Mouse (Mus musculus) stomach, embryonic 14.5 days (tissue): ENCODE results near the gene Olfr571. TPM values are rescaled to one million over a fixed set of nuclear protein-coding genes. Genes with fewer than 3 reads are reported as not detected.

Experiments
- ATAC-seq: fragments of 200-750 bp; cut with Nextera tagmentation; 2 replicates; pipeline ENCODE4 v1.8.0; 2017; ENCODE audit warnings: low read depth, moderate TSS enrichment; ENCODE audit not compliant: insufficient number of reproducible peaks, insufficient read depth, low FRiP score
- H3K27ac ChIP-seq: fragments of 300-500 bp; sonication (generic); 2 replicates; pipeline ENCODE4 v1.5.1; 2014; ENCODE audit warnings: mild to moderate bottlenecking, low read length, moderate library complexity, mixed read lengths
- H3K27me3 ChIP-seq: fragments of 300-500 bp; sonication (generic); 2 replicates; pipeline ENCODE4 v1.6.1; 2014; ENCODE audit warnings: low read length, control low read depth, mixed read lengths; ENCODE audit not compliant: control insufficient read depth, insufficient read depth
- H3K36me3 ChIP-seq: fragments of 300-500 bp; sonication (generic); 2 replicates; pipeline ENCODE4 v1.6.1; 2014; ENCODE audit warnings: mild to moderate bottlenecking, control low read depth, low read length, moderate library complexity, mixed read lengths; ENCODE audit not compliant: control insufficient read depth, insufficient read depth
- H3K4me1 ChIP-seq: fragments of 300-500 bp; sonication (generic); 2 replicates; pipeline ENCODE4 v1.6.1; 2014; ENCODE audit warnings: low read length, control low read depth, mixed read lengths; ENCODE audit not compliant: control insufficient read depth, insufficient read depth
- H3K4me2 ChIP-seq: fragments of 300-500 bp; sonication (generic); replicated peaks from 2 replicates; pipeline ENCODE4 v1.6.1; 2014; ENCODE audit warnings: low read depth, low read length, control low read depth
- H3K4me3 ChIP-seq: fragments of 300-500 bp; sonication (generic); 2 replicates; pipeline ENCODE4 v1.5.1; 2014; ENCODE audit warnings: low read depth, low read length, control low read depth
- H3K9ac ChIP-seq: fragments of 300-500 bp; sonication (generic); replicated peaks from 2 replicates; pipeline ENCODE4 v1.6.1; 2014; ENCODE audit warnings: low read depth, mild to moderate bottlenecking, control low read depth, low read length, moderate library complexity, mixed read lengths
- H3K9me3 ChIP-seq: fragments of 300-500 bp; sonication (generic); 2 replicates; pipeline ENCODE4 v1.6.1; 2016; ENCODE audit warnings: low read depth, low read length, control low read depth; ENCODE audit not compliant: control insufficient read depth
- WGBS: fragments of 180-500 bp; shearing (Covaris S2); extraction: QIAGEN DNeasy Blood & Tissue Kit; methylation state at CpG from one replicate; pipeline ENCODE4 v1.1.7; 2014; 5-methylcytosine and 5-hydroxymethylcytosine counted together
- polyA plus RNA-seq: library from polyadenylated mRNA; unstranded; fragments of >200 nt; fragmentation: Nextera tagmentation; extraction: Ambion mirVana; gene quantifications from 2 replicates; pipeline ENCODE4 v1.2.1, GENCODE M21; 2014

The Olfr571 gene
- polyA plus RNA-seq, result not detected in 2 replicates

DNA sequence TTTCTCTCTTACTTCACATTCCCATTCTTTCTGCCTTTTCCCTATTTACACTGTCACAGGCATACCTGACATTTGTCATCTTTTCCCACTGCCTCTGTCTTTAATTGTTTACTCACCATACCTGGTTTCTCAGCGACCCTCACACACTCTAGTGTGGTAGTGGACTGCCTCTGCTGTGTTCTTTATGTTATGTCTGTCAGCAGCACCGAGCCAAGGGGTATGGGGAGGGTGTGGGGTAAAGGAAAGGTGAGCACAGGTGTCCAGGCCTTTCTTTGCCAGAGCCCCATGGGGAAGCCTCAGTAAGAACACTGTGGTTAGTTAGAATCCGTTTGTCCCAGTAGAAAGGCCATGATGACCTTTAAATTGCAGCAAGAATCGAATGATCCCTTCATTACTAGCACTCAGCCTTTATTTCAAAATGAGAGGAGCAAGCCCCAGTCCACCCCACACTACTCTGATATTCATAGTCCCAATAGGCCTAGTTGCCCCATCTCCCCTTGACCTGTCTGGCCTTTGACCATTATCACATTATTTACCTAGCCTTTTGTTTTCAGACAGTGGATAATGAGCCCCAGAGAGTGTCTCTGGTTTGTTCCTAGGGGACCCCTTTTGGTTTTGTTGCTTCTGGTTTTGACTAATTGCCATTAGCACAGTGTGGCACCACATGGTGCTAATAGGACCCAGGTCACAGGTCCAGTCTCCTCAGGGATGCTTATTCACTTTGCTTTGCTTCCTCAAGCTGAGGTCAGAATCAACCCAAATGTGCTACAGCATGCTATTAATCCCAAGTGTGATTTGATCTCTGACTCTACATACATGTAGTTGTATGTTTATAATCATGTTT lies at the start of gene Olfr571:
Olfr571 (minus strand) TSS at position 505 of the 844 bp plus-strand sequence.
- H3K27me3 ChIP-seq, result no peaks in the 10 kb centered on the region
- no peaks in the 10 kb centered on the region for H3K36me3 ChIP-seq
- H3K4me3 ChIP-seq, result no peak within 1 kb of the TSS
- no peak within 1 kb of the TSS for H3K4me2 ChIP-seq
- 58% methylated on average over 4 of the region's 4 CpGs for WGBS
- H3K27ac ChIP-seq, result no peak within 1 kb of the TSS
- no peak within 1 kb of the TSS for H3K9ac ChIP-seq
- no peaks in the 10 kb centered on the region for H3K9me3 ChIP-seq
- ATAC-seq, result no peak
- H3K4me1 ChIP-seq, result no peaks in the 10 kb centered on the region

DNA sequence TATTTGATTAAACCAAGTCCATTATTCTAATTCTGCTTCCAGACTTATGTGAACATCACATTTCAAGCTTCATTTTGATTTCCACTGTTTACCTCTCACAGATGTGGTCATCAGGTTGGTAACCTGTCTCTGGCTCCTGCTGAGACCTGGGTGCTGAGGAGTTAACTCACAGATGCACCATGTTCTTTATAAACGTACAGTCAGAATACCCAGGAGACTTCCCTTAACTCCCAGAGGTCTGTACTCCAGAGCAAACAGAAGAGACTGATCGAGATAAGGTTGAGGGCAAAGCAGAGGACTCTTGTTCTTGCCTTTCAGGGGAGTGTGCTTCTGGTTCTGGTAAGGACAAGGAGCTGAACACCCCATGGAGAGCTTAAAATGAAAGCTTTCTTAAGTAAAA lies 45.0 kb upstream of the Olfr571 start, which contains the start of gene Olfr576:
Olfr576 (plus strand) TSS at position 301 of the 400 bp plus-strand sequence.
- ATAC-seq, result no peak
- no peaks in the 10 kb centered on the region for H3K36me3 ChIP-seq
- H3K9ac ChIP-seq, result no peak within 1 kb of the TSS
- no peaks in the 10 kb centered on the region for H3K27me3 ChIP-seq
- no peaks in the 10 kb centered on the region for H3K9me3 ChIP-seq
- no peaks in the 10 kb centered on the region for H3K4me1 ChIP-seq
- WGBS, result 22% methylated on average over 2 of the region's 2 CpGs
- no peak within 1 kb of the TSS for H3K27ac ChIP-seq
- no peak within 1 kb of the TSS for H3K4me3 ChIP-seq
- no peak within 1 kb of the TSS for H3K4me2 ChIP-seq

DNA sequence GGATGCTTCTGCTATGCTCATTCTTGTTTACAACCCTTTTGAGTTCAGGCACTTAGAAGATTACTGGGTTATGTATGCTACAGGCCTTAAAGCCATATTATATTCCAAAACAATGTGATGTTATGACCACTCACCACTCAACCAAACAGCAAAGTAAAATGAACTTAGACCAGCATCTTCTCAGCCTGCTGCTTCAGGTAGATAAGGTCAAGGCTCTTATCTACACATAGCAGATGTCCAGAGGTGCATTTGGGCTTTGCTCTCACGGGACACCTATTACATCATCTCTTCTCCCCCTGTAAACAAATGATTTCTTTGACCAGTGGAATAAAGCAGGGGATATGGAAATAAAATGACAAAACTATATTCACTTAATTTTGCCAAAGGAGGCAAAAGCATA lies 41.3 kb upstream of the Olfr571 start, which contains the start of gene Olfr575:
Olfr575 (minus strand) TSS at position 183 of the 400 bp plus-strand sequence.
- H3K9me3 ChIP-seq, result no peaks in the 10 kb centered on the region
- no peak within 1 kb of the TSS for H3K27ac ChIP-seq
- no peak within 1 kb of the TSS for H3K9ac ChIP-seq
- no peaks in the 10 kb centered on the region for H3K27me3 ChIP-seq
- H3K36me3 ChIP-seq, result no peaks in the 10 kb centered on the region
- H3K4me3 ChIP-seq, result no peak within 1 kb of the TSS
- no peaks in the 10 kb centered on the region for H3K4me1 ChIP-seq
- ATAC-seq, result no peak
- 33% methylated on average over 1 of the region's 1 CpGs for WGBS
- no peak within 1 kb of the TSS for H3K4me2 ChIP-seq

DNA sequence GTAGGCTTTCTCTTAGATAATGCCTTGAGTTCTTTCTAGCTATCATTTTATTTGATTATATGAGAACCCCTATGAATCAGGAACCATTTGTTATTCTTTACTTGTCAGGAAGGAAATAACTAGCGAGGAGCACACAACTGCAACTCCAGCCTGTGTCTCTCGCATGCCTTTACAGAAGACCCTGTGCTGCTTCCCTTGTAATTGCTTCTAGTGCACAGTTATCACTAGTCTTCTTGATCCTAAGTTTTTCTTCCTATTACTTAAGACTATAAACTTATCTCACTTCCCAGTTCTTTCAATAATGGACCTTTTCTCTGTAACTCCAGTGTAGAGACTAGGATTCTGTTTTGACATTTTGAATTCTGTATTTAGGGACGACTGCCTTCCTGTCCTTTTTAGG lies 40.8 kb upstream of the Olfr571 start:
- Histone ChIP-seq H3K36me3 (no peaks in the 10 kb centered on the region), H3K4me1 (no peaks in the 10 kb centered on the region), H3K27me3 (no peaks in the 10 kb centered on the region), H3K4me3 (no peak overlapping the region), H3K4me2 (no peak overlapping the region), H3K9me3 (no peaks in the 10 kb centered on the region), H3K9ac (no peak overlapping the region), H3K27ac (no peak overlapping the region)
- no peak for ATAC-seq
- WGBS, result 53% methylated on average over 3 of the region's 3 CpGs

DNA sequence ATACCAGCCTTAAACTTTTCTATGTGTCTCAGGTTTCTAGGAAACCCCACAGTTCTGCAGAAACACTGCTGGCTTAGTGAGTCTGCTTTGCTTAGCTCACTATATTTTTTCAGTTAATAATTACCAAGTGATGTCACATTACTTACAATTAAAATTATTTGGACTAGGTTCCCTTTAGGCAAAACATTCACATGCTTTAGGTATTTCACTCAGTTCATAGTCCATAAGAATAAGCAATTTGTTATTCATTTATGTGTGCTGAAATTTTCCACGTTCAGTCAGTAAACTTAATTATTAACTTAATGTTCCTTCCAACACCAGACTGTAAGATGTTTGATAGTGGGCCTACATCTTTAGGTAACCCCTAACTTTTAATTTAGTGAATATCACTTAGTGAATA lies 33.4 kb upstream of the Olfr571 start:
- H3K9me3 ChIP-seq, result no peaks in the 10 kb centered on the region
- ATAC-seq, result no peak
- no peak overlapping the region for H3K9ac ChIP-seq
- H3K27me3 ChIP-seq, result no peaks in the 10 kb centered on the region
- no peak overlapping the region for H3K27ac ChIP-seq
- H3K4me3 ChIP-seq, result no peak overlapping the region
- no peaks in the 10 kb centered on the region for H3K4me1 ChIP-seq
- 43% methylated on average over 1 of the region's 1 CpGs for WGBS
- no peaks in the 10 kb centered on the region for H3K36me3 ChIP-seq
- H3K4me2 ChIP-seq, result no peak overlapping the region

DNA sequence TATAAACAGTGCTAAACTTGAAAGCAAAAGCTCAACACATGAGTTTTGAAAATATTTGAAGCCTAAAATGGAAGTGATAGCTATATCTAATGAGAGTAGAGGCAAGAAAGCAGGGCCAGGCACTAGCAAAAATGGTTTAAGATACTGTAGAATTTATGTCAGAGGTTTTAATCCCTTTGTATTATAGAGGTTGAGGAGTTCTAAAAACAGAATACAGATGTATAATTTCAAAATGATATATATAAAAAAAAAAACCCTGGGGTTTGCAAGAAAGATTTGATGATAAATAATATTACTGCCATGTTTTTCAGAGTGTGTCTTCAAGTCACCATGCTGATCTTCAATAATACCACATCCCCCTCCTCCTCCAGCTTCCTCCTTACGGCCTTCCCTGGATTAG lies 30.8 kb upstream of the Olfr571 start, which contains the start of gene Olfr574:
Olfr574 (plus strand) TSS at position 301 of the 400 bp plus-strand sequence.
- 81% methylated on average over 1 of the region's 1 CpGs for WGBS

DNA sequence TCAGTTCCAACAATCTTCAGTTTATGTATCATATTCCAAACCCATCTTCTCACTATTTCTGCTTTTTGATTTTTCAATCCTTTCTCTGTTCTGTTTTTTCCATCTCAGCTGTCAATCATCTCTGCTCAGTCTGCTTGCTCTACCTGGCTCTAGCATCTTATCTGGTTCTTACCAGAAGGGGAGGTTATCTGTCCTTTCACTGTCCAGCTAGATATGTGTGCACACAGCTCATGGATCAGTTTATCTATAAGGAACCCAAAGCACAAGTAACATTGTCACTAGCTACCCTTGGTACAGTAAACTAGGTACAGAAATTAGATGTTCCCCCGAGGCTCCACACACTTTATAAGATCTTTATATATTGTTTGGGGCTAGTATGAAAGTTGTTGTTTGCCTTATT lies 26.1 kb upstream of the Olfr571 start:
- Histone ChIP-seq H3K9me3 (no peaks in the 10 kb centered on the region), H3K36me3 (no peaks in the 10 kb centered on the region), H3K4me3 (no peak overlapping the region), H3K27me3 (no peaks in the 10 kb centered on the region), H3K9ac (no peak overlapping the region), H3K27ac (no peak overlapping the region), H3K4me2 (no peak overlapping the region), H3K4me1 (no peaks in the 10 kb centered on the region)
- ATAC-seq, result no peak
- WGBS, result 89% methylated on average over 1 of the region's 1 CpGs

More for the DNA sequence above, 30.8 kb upstream of the Olfr571 start, which contains the start of gene Olfr574:
- Histone ChIP-seq H3K4me3 (no peak within 1 kb of the TSS), H3K9ac (no peak within 1 kb of the TSS), H3K4me1 (no peaks in the 10 kb centered on the region), H3K27ac (no peak within 1 kb of the TSS), H3K27me3 (no peaks in the 10 kb centered on the region), H3K9me3 (no peaks in the 10 kb centered on the region), H3K36me3 (no peaks in the 10 kb centered on the region), H3K4me2 (no peak within 1 kb of the TSS)
- no peak for ATAC-seq

DNA sequence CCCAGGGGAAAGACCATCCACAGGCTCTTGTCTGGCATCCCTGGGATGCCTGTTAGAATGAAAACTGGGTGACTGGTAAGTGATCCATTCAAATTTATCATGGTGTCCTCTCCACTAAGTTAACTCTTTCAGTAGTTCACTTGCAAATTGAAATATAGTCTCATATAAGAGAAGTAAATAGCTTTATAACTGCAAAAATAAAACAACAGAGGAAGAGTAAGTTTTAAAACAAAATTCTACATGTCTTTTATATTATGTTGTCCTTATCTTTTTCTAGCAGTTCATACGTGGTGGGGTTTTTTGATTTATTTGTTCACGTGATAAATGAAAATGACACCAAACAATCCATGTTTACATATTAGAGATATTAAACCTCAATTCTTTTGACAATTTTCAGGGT lies 25.1 kb upstream of the Olfr571 start, which contains the start of gene Olfr573-ps1:
Olfr573-ps1 (minus strand) TSS at position 101 of the 400 bp plus-strand sequence.
- H3K27me3 ChIP-seq, result no peaks in the 10 kb centered on the region
- H3K9ac ChIP-seq, result no peak within 1 kb of the TSS
- no peak within 1 kb of the TSS for H3K4me2 ChIP-seq
- no peak within 1 kb of the TSS for H3K4me3 ChIP-seq
- no peaks in the 10 kb centered on the region for H3K9me3 ChIP-seq
- H3K36me3 ChIP-seq, result no peaks in the 10 kb centered on the region
- no peak for ATAC-seq
- WGBS, result 83% methylated on average over 2 of the region's 2 CpGs
- no peaks in the 10 kb centered on the region for H3K4me1 ChIP-seq
- H3K27ac ChIP-seq, result no peak within 1 kb of the TSS
